Mouse (Mus musculus): Measurements from ENCODE around the gene Hspb1.

DNA sequence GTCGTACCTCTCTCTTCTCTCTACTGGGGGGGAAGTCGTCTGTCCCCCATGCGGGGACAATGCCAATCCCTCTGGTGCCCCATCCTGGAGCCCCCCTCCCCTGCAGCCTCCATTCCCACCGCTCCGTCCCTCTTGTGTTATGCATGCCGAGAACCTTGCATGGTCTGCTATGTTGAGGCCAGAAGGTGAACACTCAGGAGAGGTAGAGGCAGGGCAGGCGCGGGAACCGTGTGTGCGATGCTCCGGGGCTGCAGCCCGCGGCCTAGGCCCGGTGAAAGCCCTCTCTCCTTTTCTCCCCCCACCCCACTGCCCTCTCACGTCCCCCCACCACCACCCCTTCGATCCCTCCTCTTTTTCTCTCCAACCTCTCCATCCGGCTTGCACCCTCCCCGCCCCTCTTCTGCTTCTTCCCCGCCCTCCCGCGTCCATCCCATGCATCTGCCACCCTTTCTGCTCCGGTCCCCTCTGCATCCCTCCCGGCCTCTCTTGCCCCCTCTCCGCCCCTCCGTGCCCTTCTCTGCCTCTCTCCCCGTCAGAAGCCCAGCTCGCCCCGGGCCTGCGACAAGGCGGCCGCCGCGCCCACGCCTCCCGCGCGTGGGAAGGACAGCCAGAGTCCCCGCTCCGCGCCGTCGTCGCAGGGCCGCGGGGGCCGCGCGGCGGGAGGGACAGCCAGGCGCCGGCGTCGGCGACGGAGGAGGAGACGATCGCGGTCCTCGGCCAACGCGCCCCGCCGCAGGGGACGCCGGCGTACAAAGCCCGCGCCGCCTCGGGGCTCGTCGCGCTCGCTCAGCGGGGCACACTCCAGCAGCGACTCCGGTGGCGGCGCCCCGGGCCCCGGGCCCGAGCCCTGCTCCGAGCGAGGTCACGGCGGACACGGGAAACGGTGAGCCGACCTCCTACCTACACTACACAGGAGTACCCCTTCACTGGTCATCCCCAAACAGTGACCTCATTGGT lies 19.8 kb upstream of the Hspb1 start:
- no peak for TF ChIP-seq FLI1 (IDR thresholded peaks at IDR 0.05; ENCODE audit: low read length)
- TF ChIP-seq GATA1 (IDR thresholded peaks at IDR 0.05; ENCODE audit: borderline replicate concordance, low read length): no peak

All from megakaryocyte, embryonic 14.5 days (primary cell).